Mouse (Mus musculus): Measurements from ENCODE around the gene Ccr4. TPM values are rescaled to one million over a fixed set of nuclear protein-coding genes. Genes with fewer than 3 reads are reported as not detected.
"Not testable (repeated sequence)": the region's sequence is repeated elsewhere in the genome, so short reads cannot be mapped to it uniquely, and the experiment has no call there.

Gene Ccr4
- polyA plus RNA-seq, 1 experiment from 2014 or later = not detected

GRCm38 (mm10) chr9:114522041-114522440, 17.3 kb upstream of the Ccr4 start:
- ATAC-seq (ENCODE audit: insufficient number of reproducible peaks, low FRiP score) = no peak
- Histone ChIP-seq H3K27me3 (replicated peaks) (no peaks in the 10 kb centered on the region), H3K4me3 (no peak overlapping the region), H3K4me2 (no peak overlapping the region), H3K36me3 (no peaks in the 10 kb centered on the region), H3K9me3 (replicated peaks) (no peaks in the 10 kb centered on the region), H3K27ac (ENCODE audit: poor library complexity, severe bottlenecking) (no peak overlapping the region), H3K4me1 (replicated peaks) (peaks cover 16% of the 10 kb centered on the region), H3K9ac (no peak overlapping the region)
- 60% methylated on average over 5 of the region's 5 CpGs for WGBS

- 62% methylated on average over 4 of the region's 4 CpGs for WGBS
- not testable (repeated sequence) for H3K4me3 ChIP-seq; H3K36me3 ChIP-seq; H3K9ac ChIP-seq; H3K27me3 ChIP-seq (replicated peaks); H3K27ac ChIP-seq (ENCODE audit: poor library complexity, severe bottlenecking); ATAC-seq (ENCODE audit: insufficient number of reproducible peaks, low FRiP score); H3K9me3 ChIP-seq (replicated peaks); H3K4me2 ChIP-seq
- H3K4me1 ChIP-seq (replicated peaks) = peaks cover 12% of the 10 kb centered on the region
Observed at GRCm38 (mm10) chr9:114520529-114520928, 15.8 kb upstream of the Ccr4 start.

GRCm38 (mm10) chr9:114518812-114519477, 14.2 kb upstream of the Ccr4 start:
- no peak for ATAC-seq (ENCODE audit: insufficient number of reproducible peaks, low FRiP score)
- WGBS = 66% methylated on average over 9 of the region's 9 CpGs
- Histone ChIP-seq H3K4me2 (no peak overlapping the region), H3K9me3 (replicated peaks) (peaks cover 2% of the 10 kb centered on the region; the same call in 1 of the 2 replicates), H3K27me3 (replicated peaks) (no peaks in the 10 kb centered on the region), H3K36me3 (no peaks in the 10 kb centered on the region), H3K4me3 (no peak overlapping the region), H3K4me1 (replicated peaks) (peaks cover 17% of the 10 kb centered on the region), H3K9ac (no peak overlapping the region), H3K27ac (ENCODE audit: poor library complexity, severe bottlenecking) (no peak overlapping the region)

DNA sequence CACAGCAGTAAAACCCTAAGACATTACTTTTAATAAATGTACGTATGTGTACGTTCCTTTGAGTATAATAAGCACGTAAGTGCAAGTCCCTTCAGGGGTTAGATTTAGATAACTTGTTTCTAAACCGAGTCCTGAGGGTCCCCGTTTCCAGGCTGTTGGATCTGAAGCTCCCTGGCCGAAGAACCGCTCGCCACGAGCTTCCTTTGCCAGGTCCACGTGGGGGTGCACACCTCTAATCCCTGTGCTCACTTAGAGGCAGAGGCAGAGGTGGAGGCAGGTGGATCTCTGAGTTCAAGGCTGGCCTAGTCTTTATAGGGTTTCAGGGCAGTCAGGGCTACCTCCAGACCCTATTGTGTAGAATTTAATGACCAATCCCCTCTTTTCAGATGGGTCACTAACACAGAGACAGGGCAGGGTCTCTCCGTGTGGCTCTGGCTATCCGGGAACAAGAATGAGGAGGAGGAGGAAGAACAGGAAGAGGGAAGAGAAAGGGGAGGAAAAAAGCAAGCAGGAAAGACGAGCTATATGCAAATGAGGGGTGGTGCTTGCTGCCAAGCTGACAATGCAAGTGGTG, 13.3 kb upstream of the Ccr4 start:
- Histone ChIP-seq H3K4me3 (no peak overlapping the region), H3K27ac (ENCODE audit: poor library complexity, severe bottlenecking) (no peak overlapping the region), H3K4me2 (no peak overlapping the region), H3K36me3 (peaks cover 9% of the 10 kb centered on the region), H3K9ac (no peak overlapping the region), H3K9me3 (replicated peaks) (peaks cover 12% of the 10 kb centered on the region), H3K4me1 (replicated peaks) (peaks cover 17% of the 10 kb centered on the region), H3K27me3 (replicated peaks) (no peaks in the 10 kb centered on the region)
- 71% methylated on average over 13 of the region's 13 CpGs for WGBS
- ATAC-seq (ENCODE audit: insufficient number of reproducible peaks, low FRiP score) = no peak

DNA sequence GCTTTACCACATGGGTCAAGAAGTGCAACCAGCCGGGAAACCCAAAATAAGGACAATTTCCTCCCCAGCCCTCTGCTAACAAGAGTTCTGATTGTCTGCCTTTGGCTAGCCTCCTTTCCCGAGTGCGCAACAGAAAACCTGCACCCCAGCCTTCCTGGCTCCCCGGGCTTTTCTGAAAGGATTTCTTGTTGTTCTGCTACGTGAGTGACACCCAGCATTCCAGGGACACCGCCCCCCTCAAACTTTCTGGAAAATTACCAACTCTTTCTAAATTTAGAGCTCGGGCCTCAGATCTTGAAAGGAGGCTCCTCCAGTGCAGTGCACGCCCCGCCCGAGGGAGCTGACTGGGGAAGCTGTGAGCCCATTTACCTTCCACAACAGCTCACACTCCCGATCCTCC, 10.6 kb upstream of the Ccr4 start, which contains the start of gene C130032M10Rik:
Gene C130032M10Rik (plus strand): TSS at position 334 of the 400 bp plus-strand sequence.
- Histone ChIP-seq H3K9me3 (replicated peaks) (peaks cover 18% of the 10 kb centered on the region), H3K36me3 (peaks cover 16% of the 10 kb centered on the region), H3K9ac (peak within 1 kb of the TSS; percentile 43), H3K4me2 (peak within 1 kb of the TSS; percentile 44), H3K4me1 (replicated peaks) (peaks cover 17% of the 10 kb centered on the region), H3K27me3 (replicated peaks) (no peaks in the 10 kb centered on the region), H3K4me3 (no peak within 1 kb of the TSS), H3K27ac (ENCODE audit: poor library complexity, severe bottlenecking) (peak within 1 kb of the TSS; percentile 18; the same call in 1 of the 2 replicates)
- WGBS = 47% methylated on average over 11 of the region's 11 CpGs
- ATAC-seq (ENCODE audit: insufficient number of reproducible peaks, low FRiP score) = no peak

DNA sequence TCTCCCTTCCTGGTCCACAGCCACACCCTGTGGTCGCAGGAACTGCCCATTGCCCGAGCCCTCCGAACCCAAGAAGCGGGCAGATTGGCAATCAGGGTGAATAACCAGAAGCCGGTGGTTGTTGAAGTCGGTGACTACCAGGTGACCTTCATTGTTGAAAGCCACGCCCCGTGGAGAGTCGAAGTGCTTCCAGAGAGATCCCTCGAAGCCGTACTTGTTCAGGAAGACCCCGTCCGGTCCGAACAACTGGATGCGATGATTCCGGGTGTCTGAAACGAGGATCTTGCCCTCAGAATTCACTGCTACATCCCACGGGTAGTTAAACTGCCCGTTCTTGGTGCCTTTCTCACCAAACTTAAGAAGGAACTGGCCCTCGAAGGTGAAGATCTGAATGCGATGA, 8.1 kb upstream of the Ccr4 start:
- Histone ChIP-seq H3K4me3 (no peak overlapping the region), H3K4me2 (no peak overlapping the region), H3K36me3 (peaks cover 18% of the 10 kb centered on the region), H3K9ac (no peak overlapping the region), H3K27ac (ENCODE audit: poor library complexity, severe bottlenecking) (no peak overlapping the region), H3K9me3 (replicated peaks) (peaks cover 23% of the 10 kb centered on the region), H3K4me1 (replicated peaks) (peaks cover 17% of the 10 kb centered on the region), H3K27me3 (replicated peaks) (no peaks in the 10 kb centered on the region)
- no peak for ATAC-seq (ENCODE audit: insufficient number of reproducible peaks, low FRiP score)
- WGBS = 95% methylated on average over 21 of the region's 21 CpGs

GRCm38 (mm10) chr9:114509785-114510184, 5.1 kb upstream of the Ccr4 start:
- ATAC-seq (ENCODE audit: insufficient number of reproducible peaks, low FRiP score) = no peak
- Histone ChIP-seq H3K36me3 (peaks cover 18% of the 10 kb centered on the region), H3K27me3 (replicated peaks) (no peaks in the 10 kb centered on the region), H3K4me3 (no peak overlapping the region), H3K9me3 (replicated peaks) (peaks cover 23% of the 10 kb centered on the region), H3K4me2 (no peak overlapping the region), H3K4me1 (replicated peaks) (no peaks in the 10 kb centered on the region), H3K9ac (no peak overlapping the region), H3K27ac (ENCODE audit: poor library complexity, severe bottlenecking) (no peak overlapping the region)
- 84% methylated on average over 9 of the region's 9 CpGs for WGBS

DNA sequence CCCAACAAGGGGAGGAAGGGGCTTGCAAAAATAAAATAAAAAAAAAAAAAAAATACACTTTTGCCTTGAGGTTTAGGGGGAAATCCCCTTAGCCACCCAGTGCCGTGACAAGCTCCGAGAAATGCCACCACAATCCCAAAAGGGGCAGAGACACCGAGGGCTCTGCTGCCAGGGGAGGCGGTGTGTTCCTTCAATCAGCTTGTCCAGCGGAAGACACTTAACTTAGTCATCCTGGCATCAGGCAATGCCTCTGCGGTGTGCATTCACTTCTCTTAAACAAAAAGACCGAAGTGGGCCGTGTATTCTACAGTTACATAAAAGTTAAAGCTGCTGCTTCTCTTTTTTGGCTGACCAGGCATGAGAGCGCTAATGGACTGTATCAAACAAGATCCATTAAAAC, 2.7 kb upstream of the Ccr4 start:
- ATAC-seq (ENCODE audit: insufficient number of reproducible peaks, low FRiP score) = no peak
- Histone ChIP-seq H3K4me1 (replicated peaks) (peaks cover 9% of the 10 kb centered on the region), H3K4me2 (no peak overlapping the region), H3K9me3 (replicated peaks) (peaks cover 6% of the 10 kb centered on the region; the same call in 1 of the 2 replicates), H3K4me3 (no peak overlapping the region), H3K27ac (ENCODE audit: poor library complexity, severe bottlenecking) (no peak overlapping the region), H3K9ac (no peak overlapping the region), H3K36me3 (peaks cover 3% of the 10 kb centered on the region), H3K27me3 (replicated peaks) (no peaks in the 10 kb centered on the region)
- 87% methylated on average over 9 of the region's 9 CpGs for WGBS

DNA sequence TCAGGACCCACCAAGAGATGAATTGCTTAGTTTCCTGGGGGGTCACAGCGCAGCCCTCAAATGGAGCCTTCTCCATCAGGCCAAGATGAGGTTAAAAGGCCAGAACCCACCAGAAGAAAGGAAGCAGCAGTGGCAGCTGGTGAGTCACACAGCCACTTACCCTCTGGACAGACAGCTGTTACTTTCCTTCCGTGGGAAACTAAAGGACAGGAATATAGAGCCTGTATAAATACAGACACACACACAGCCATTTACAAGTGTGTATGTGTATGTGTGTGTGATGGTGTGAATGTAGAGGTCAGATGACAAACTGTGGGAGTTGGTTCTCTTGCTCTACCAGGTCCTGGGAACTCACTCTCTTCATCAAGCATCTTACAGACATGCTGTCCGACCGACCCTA, 1.8 kb upstream of the Ccr4 start:
- ATAC-seq (ENCODE audit: insufficient number of reproducible peaks, low FRiP score) = no peak
- Histone ChIP-seq H3K9ac (no peak overlapping the region), H3K27me3 (replicated peaks) (no peaks in the 10 kb centered on the region), H3K4me2 (no peak overlapping the region), H3K4me3 (no peak overlapping the region), H3K36me3 (0 out of 2 replicates have a peak, but pooled peaks cover 3% of the 10 kb centered on the region), H3K27ac (ENCODE audit: poor library complexity, severe bottlenecking) (no peak overlapping the region), H3K9me3 (replicated peaks) (0 out of 2 replicates have a peak, but pooled peaks cover 5% of the 10 kb centered on the region), H3K4me1 (replicated peaks) (peaks cover 9% of the 10 kb centered on the region)
- WGBS = 54% methylated on average over 4 of the region's 4 CpGs

DNA sequence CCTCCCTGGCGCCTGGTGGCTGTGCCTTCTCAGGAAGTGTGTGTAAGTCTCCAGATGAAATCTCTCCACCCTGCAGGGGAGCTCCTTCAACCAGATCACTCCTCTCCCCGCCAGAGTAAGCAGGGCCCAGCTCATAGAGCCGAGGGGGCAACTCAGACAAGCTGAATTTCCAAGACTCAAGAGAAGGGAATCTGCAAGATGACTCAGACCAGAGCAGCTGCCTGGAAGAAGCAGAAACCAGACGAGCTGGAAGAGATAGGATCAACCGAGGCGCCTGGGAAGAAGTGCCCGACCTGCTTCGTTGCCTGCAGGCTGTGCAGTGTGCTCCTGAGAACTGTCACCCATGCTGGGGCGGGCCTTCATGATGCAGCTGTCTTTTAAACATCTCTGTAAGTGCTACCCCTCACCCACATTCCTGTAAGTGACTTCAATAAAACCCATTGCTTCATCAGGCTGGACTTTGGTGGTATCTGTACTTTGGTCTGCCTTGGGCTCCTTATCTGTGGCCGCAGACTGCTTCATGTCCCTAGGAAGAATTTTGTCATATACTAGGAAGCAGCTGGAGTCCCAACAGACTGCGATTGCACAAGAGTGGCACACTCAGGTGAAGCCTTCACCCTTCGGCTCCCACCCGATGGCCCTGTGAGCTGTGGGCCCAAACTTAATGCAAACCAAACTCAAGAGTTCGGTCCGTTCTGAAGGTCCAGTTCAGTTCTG, 1.8 kb downstream of the Ccr4 start:
- H3K27me3 ChIP-seq (replicated peaks) = peaks cover 7% of the 10 kb centered on the region; the same call in 1 of the 2 replicates
- H3K27ac ChIP-seq (ENCODE audit: poor library complexity, severe bottlenecking) = no peak overlapping the region
- H3K4me3 ChIP-seq = no peak overlapping the region
- H3K36me3 ChIP-seq = no peaks in the 10 kb centered on the region
- H3K9me3 ChIP-seq (replicated peaks) = no peaks in the 10 kb centered on the region
- no peak overlapping the region for H3K4me2 ChIP-seq
- WGBS = 32% methylated on average over 15 of the region's 15 CpGs
- H3K4me1 ChIP-seq (replicated peaks) = peaks cover 9% of the 10 kb centered on the region
- H3K9ac ChIP-seq = no peak overlapping the region
- peak; percentile 43; the same call in 1 of the 2 replicates for ATAC-seq (ENCODE audit: insufficient number of reproducible peaks, low FRiP score)

DNA sequence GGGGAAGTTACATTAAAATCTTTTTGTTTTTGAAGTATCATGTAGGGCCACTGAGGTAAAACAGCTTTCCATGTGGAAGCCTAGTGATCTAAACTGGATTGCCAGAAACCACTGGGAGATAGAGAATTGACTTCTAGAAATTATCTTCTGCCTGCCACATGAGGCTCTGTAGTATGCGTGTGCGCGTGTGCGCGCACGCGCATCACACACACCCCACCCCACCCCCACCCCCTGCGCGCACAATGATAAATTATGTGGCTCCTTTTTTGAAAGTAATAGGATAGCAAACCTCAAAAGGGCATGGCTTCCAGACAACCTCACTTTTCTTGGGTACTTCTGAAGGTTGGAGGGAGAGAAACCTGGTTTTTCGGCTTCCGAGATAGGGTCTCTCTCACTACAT, 2.8 kb downstream of the Ccr4 start:
- Histone ChIP-seq H3K27ac (ENCODE audit: poor library complexity, severe bottlenecking) (no peak overlapping the region), H3K27me3 (replicated peaks) (peaks cover 7% of the 10 kb centered on the region; the same call in 1 of the 2 replicates), H3K4me2 (no peak overlapping the region), H3K36me3 (no peaks in the 10 kb centered on the region), H3K9me3 (replicated peaks) (no peaks in the 10 kb centered on the region), H3K4me3 (no peak overlapping the region), H3K4me1 (replicated peaks) (peaks cover 9% of the 10 kb centered on the region), H3K9ac (no peak overlapping the region)
- WGBS = 89% methylated on average over 11 of the region's 11 CpGs
- no peak for ATAC-seq (ENCODE audit: insufficient number of reproducible peaks, low FRiP score)
